Mouse (Mus musculus) MEL (cell line): ENCODE data around the gene Magi2. TPM values are rescaled to one million over a fixed set of nuclear protein-coding genes. Genes with fewer than 3 reads are reported as not detected.

Experiments used
- DNase-seq: peaks from one replicate; pipeline ENCODE4 v3.0.0; 2011; ENCODE audit warnings: low read depth, low spot score
- H3K27ac ChIP-seq: 2 replicates; pipeline ENCODE4 v1.5.1; 2012; ENCODE audit warnings: low read depth, mild to moderate bottlenecking, control low read depth, low read length, moderate library complexity; ENCODE audit not compliant: control insufficient read depth
- H3K27me3 ChIP-seq, 2 experiments: fragments of 150-350 bp in 1 of 2; sonication (generic) in 1 of 2; 2 replicates each; pipeline ENCODE4 v1.6.1; 2012; ENCODE audit warnings: low read length in 2 of 2, mild to moderate bottlenecking in 2 of 2, improper control_type of control experiment in 1 of 2, moderate library complexity in 1 of 2; ENCODE audit not compliant: insufficient read depth in 2 of 2, control insufficient read depth in 1 of 2
- H3K36me3 ChIP-seq, 2 experiments: 2 replicates each; pipeline ENCODE4 v1.6.1; 2012 to 2014; ENCODE audit warnings: low read length in 2 of 2, improper control_type of control experiment in 1 of 2, inconsistent platforms in 1 of 2, mild to moderate bottlenecking in 1 of 2; ENCODE audit not compliant: insufficient read depth in 2 of 2, control insufficient read depth in 1 of 2
- H3K4me1 ChIP-seq, 2 experiments: fragments of 150-350 bp in 1 of 2; sonication (generic) in 1 of 2; 2 replicates each; pipeline ENCODE4 v1.6.1; 2012; ENCODE audit warnings: low read length in 2 of 2, improper control_type of control experiment in 1 of 2, mild to moderate bottlenecking in 1 of 2; ENCODE audit not compliant: insufficient read depth in 2 of 2, control insufficient read depth in 1 of 2
- H3K4me3 ChIP-seq, 2 experiments: fragments of 150-350 bp in 1 of 2; sonication (generic) in 1 of 2; 2 replicates each; pipeline ENCODE4 v1.5.1; 2012; ENCODE audit warnings: low read depth in 2 of 2, low read length in 2 of 2, mild to moderate bottlenecking in 2 of 2, moderate library complexity in 2 of 2, control low read depth in 1 of 2, improper control_type of control experiment in 1 of 2; ENCODE audit not compliant: control insufficient read depth in 1 of 2, insufficient read depth in 1 of 2
- H3K79me2 ChIP-seq: 2 replicates; pipeline ENCODE4 v1.6.1; 2012; ENCODE audit warnings: mild to moderate bottlenecking, low read length, moderate library complexity; ENCODE audit not compliant: control insufficient read depth, poor library complexity, insufficient read depth
- H3K9ac ChIP-seq: 2 replicates; pipeline ENCODE4 v1.6.1; 2012; ENCODE audit warnings: low read depth, mild to moderate bottlenecking, control low read depth, low read length, moderate library complexity; ENCODE audit not compliant: control insufficient read depth, poor library complexity, severe bottlenecking
- H3K9me3 ChIP-seq: fragments of 150-350 bp; sonication (generic); replicated peaks from 2 replicates; pipeline ENCODE4 v1.6.1; 2012; ENCODE audit warnings: mild to moderate bottlenecking, low read length, improper control_type of control experiment, moderate library complexity; ENCODE audit not compliant: insufficient read depth
- CHD1 ChIP-seq: IDR thresholded peaks from 2 replicates; pipeline ENCODE4 v1.6.1; 2012; ENCODE audit warnings: low read depth, mild to moderate bottlenecking, inconsistent platforms, low read length, improper control_type of control experiment
- CHD2 ChIP-seq: IDR thresholded peaks from 2 replicates; pipeline ENCODE4 v1.6.1; 2011; ENCODE audit warnings: low read length, improper control_type of control experiment
- CTCF ChIP-seq, 3 experiments: IDR thresholded peaks in 2 of 3; conservative IDR thresholded peaks in 1 of 3; 2 replicates each; pipeline ENCODE4 v1.5.1; 2011 to 2012; ENCODE audit warnings: low read length in 3 of 3, low read depth in 2 of 3, mild to moderate bottlenecking in 2 of 3, improper control_type of control experiment in 1 of 3, inconsistent platforms in 1 of 3, mixed read lengths in 1 of 3, moderate library complexity in 1 of 3; ENCODE audit not compliant: control insufficient read depth in 1 of 3, insufficient read depth in 1 of 3, poor library complexity in 1 of 3, severe bottlenecking in 1 of 3
- ELF1 ChIP-seq: IDR thresholded peaks from 2 replicates; pipeline ENCODE4 v1.6.1; 2014; ENCODE audit warnings: low read depth, mild to moderate bottlenecking, inconsistent platforms, low read length, improper control_type of control experiment, moderate library complexity
- EP300 ChIP-seq, 2 experiments: IDR thresholded peaks; 2 replicates each; pipeline ENCODE4 v1.6.1; 2011; ENCODE audit warnings: improper control_type of control experiment in 2 of 2, low read length in 2 of 2, low read depth in 1 of 2, mild to moderate bottlenecking in 1 of 2
- GATA1 ChIP-seq: IDR thresholded peaks from 2 replicates; pipeline ENCODE4 v1.6.1; 2011; ENCODE audit warnings: low read depth, low read length, improper control_type of control experiment
- JUND ChIP-seq: IDR thresholded peaks from 2 replicates; pipeline ENCODE4 v1.6.1; 2011; ENCODE audit warnings: low read depth, mild to moderate bottlenecking, improper control_type of control experiment, low read length
- KAT2A ChIP-seq: conservative IDR thresholded peaks from 2 replicates; pipeline ENCODE4 v1.6.1; 2012; ENCODE audit warnings: low read depth, low read length, improper control_type of control experiment, inconsistent platforms
- MAFK ChIP-seq: IDR thresholded peaks from 2 replicates; pipeline ENCODE4 v1.6.1; 2011; ENCODE audit warnings: low read depth, mild to moderate bottlenecking, low read length, improper control_type of control experiment, borderline replicate concordance
- MAX ChIP-seq: IDR thresholded peaks from 2 replicates; pipeline ENCODE4 v1.6.1; 2011; ENCODE audit warnings: low read length, improper control_type of control experiment
- MEF2A ChIP-seq: IDR thresholded peaks from 2 replicates; pipeline ENCODE4 v1.6.1; 2014; ENCODE audit warnings: low read depth, mild to moderate bottlenecking, inconsistent platforms, low read length, improper control_type of control experiment; ENCODE audit not compliant: poor library complexity, insufficient replicate concordance, severe bottlenecking; ENCODE audit errors: extremely low read depth
- NRF1 ChIP-seq: IDR thresholded peaks from 2 replicates; pipeline ENCODE4 v1.6.1; 2014; ENCODE audit warnings: low read depth, mild to moderate bottlenecking, inconsistent platforms, low read length, improper control_type of control experiment, moderate library complexity; ENCODE audit not compliant: poor library complexity, insufficient read depth, severe bottlenecking
- POLR2A ChIP-seq, 2 experiments: IDR thresholded peaks; 2 replicates each; pipeline ENCODE4 v1.6.1; 2011 to 2012; ENCODE audit warnings: low read length in 2 of 2, mild to moderate bottlenecking in 2 of 2, control low read depth in 1 of 2, improper control_type of control experiment in 1 of 2, low read depth in 1 of 2, moderate library complexity in 1 of 2; ENCODE audit not compliant: control insufficient read depth in 1 of 2, insufficient read depth in 1 of 2, poor library complexity in 1 of 2
- POLR2AphosphoS2 ChIP-seq: IDR thresholded peaks from 2 replicates; pipeline ENCODE4 v1.6.1; 2011; ENCODE audit warnings: low read length, improper control_type of control experiment
- POLR2AphosphoS5 ChIP-seq: IDR thresholded peaks from 2 replicates; pipeline ENCODE4 v1.6.1; 2012; ENCODE audit warnings: low read depth, borderline replicate concordance, mild to moderate bottlenecking, inconsistent platforms, low read length, moderate library complexity, mixed read lengths
- RAD21 ChIP-seq: IDR thresholded peaks from 2 replicates; pipeline ENCODE4 v1.6.1; 2011; ENCODE audit warnings: mild to moderate bottlenecking, low read depth, low read length, improper control_type of control experiment
- SMC3 ChIP-seq: IDR thresholded peaks from 2 replicates; pipeline ENCODE4 v1.6.1; 2011; ENCODE audit warnings: low read depth, low read length, improper control_type of control experiment
- TAL1 ChIP-seq: IDR thresholded peaks from 2 replicates; pipeline ENCODE4 v1.6.1; 2012; ENCODE audit warnings: mild to moderate bottlenecking, inconsistent platforms, low read length, moderate library complexity, mixed read lengths
- TCF12 ChIP-seq: IDR thresholded peaks from 2 replicates; pipeline ENCODE4 v1.6.1; 2014; ENCODE audit warnings: low read depth, mild to moderate bottlenecking, inconsistent platforms, low read length, improper control_type of control experiment, moderate library complexity
- UBTF ChIP-seq: IDR thresholded peaks from 2 replicates; pipeline ENCODE4 v1.6.1; 2012; ENCODE audit warnings: low read depth, mild to moderate bottlenecking, inconsistent platforms, low read length, improper control_type of control experiment, moderate library complexity, borderline replicate concordance; ENCODE audit not compliant: insufficient read depth
- USF2 ChIP-seq, 2 experiments: IDR thresholded peaks; 2 replicates each; pipeline ENCODE4 v1.6.1; 2011 to 2012; ENCODE audit warnings: improper control_type of control experiment in 2 of 2, low read length in 2 of 2, borderline replicate concordance in 1 of 2, inconsistent platforms in 1 of 2, low read depth in 1 of 2, mild to moderate bottlenecking in 1 of 2; ENCODE audit not compliant: insufficient read depth in 1 of 2
- ZMIZ1 ChIP-seq: IDR thresholded peaks from 2 replicates; pipeline ENCODE4 v1.6.1; 2012; ENCODE audit warnings: low read depth, mild to moderate bottlenecking, inconsistent platforms, low read length, improper control_type of control experiment, moderate library complexity
- polyA plus RNA-seq, 2 experiments: library from polyadenylated mRNA; stranded (reverse) in 1 of 2; unstranded in 1 of 2; fragments of >175 nt in 1 of 2; fragments of >200 nt in 1 of 2; gene quantifications; 2 replicates each; pipeline versions ENCODE4 v1.2.1 to v1.2.4; 2012; ENCODE audit warnings: low replicate concordance in 2 of 2, low read depth in 1 of 2; ENCODE audit not compliant: insufficient read length in 2 of 2, insufficient read depth in 1 of 2, missing spikeins in 1 of 2
- total RNA-seq: library from RNA; depleted of rRNA; stranded (reverse); fragments of 300-350 nt; gene quantifications from 2 replicates; pipeline ENCODE4 v1.2.3, GENCODE M21; 2012

The Magi2 gene
- total and polyA plus RNA-seq, 3 experiments, result 0.46 to 0.47 TPM; not detected in 1

DNA sequence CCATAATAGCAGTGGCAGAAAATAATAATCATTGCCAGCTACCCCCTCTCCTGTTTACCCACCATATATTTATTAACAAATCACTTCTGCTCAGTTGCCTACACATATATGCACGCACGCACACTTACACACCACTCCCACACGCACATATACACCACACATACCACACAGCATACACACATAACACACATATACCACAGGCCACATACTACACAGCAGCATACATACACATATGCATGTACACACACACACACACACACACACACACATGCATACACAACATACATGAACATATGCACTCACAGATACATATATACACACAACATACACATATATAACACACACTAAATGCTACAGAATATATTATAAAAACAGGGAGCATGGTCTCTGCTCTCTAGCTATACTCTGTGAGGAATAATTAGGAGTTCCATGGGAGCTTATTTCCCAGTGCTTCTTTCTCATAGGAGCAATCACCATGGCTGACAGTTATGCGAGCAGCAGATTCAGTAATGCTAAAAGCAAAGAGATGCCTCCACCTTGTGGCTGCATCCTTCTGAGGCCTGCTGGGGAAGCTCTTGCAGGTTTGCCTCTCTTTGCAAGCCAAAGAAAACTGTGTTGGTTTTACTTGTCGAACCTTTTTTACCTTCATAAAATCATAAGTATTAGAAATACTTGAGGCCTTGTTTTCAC, 1410.6 kb downstream of the Magi2 start:
- H3K9me3 ChIP-seq, result no peaks in the 10 kb centered on the region
- H3K4me1 ChIP-seq, result no peaks in the 10 kb centered on the region
- no peak overlapping the region for H3K9ac ChIP-seq
- H3K36me3 ChIP-seq, result no peaks in the 10 kb centered on the region
- no peak overlapping the region for H3K27ac ChIP-seq
- TF ChIP-seq SMC3 (0 out of 2 replicates have a peak, but pooled peaks have one; percentile 14), TAL1 (no peak), RAD21 (peak; percentile 23), EP300 (IDR thresholded peaks at IDR 0.05; ENCODE audit: low read depth in 1 of 2, low read length in 2 of 2) (no peak), CTCF (IDR thresholded peaks at IDR 0.05 in 2 of 3, conservative IDR thresholded peaks at IDR 0.05 in 1 of 3; ENCODE audit: control insufficient read depth in 1 of 3, insufficient read depth in 1 of 3, low read depth in 2 of 3, low read length in 3 of 3, poor library complexity in 1 of 3, severe bottlenecking in 1 of 3) (peak in 2 of 3 experiments; percentile 12 to 16; a peak in 1 of 6 replicates), ZMIZ1 (no peak), POLR2AphosphoS2 (no peak), ELF1 (no peak)
- TF ChIP-seq, all 39 proteins: peak for 3
- Histone ChIP-seq H3K27me3 (peaks cover 0 to 2% of the 10 kb centered on the region in 2 experiments; a peak in 2 of 4 replicates), H3K79me2 (no peaks in the 10 kb centered on the region), H3K4me3 (no peak overlapping the region)
- no peak for DNase-seq

DNA sequence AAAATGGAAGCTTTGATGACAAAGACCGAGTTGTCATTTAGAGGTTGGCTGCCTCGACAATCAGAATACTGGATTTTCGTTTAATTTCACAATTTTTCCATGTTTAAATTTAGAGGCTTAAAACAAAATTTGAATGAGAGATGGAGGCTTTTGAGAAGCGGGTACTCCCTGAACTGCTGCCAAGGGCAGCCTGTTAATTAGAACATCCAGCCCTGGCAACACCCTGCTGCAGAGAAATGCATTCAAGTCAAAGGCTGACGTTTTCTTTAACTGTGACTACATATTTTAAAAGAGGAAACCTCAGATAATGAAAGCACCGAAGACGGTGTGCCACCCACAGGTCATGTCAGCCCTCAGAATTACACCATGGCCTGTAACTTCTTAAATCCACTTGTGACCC, 1415.4 kb downstream of the Magi2 start:
- no peak overlapping the region for H3K27ac ChIP-seq
- TF ChIP-seq MEF2A (no peak), JUND (no peak), POLR2AphosphoS5 (no peak), USF2 (IDR thresholded peaks at IDR 0.05; ENCODE audit: borderline replicate concordance in 1 of 2, insufficient read depth in 1 of 2, low read depth in 1 of 2, low read length in 2 of 2) (no peak), POLR2A (IDR thresholded peaks at IDR 0.05; ENCODE audit: control insufficient read depth in 1 of 2, insufficient read depth in 1 of 2, low read depth in 1 of 2, low read length in 2 of 2, poor library complexity in 1 of 2) (no peak), CHD1 (no peak), GATA1 (no peak), MAX (no peak), KAT2A (no peak), CHD2 (no peak), TCF12 (no peak), UBTF (no peak), NRF1 (no peak), MAFK (no peak)
- H3K27me3 ChIP-seq, result peaks cover 0 to 2% of the 10 kb centered on the region in 2 experiments; a peak in 2 of 4 replicates
- H3K4me1 ChIP-seq, result no peaks in the 10 kb centered on the region
- no peaks in the 10 kb centered on the region for H3K79me2 ChIP-seq
- no peak for DNase-seq
- H3K4me3 ChIP-seq, result peak overlapping the region in 1 of 2 experiments; percentile 21; a peak in 1 of 4 replicates
- H3K9me3 ChIP-seq, result no peaks in the 10 kb centered on the region
- no peak overlapping the region for H3K9ac ChIP-seq
- no peaks in the 10 kb centered on the region for H3K36me3 ChIP-seq
